Mouse (Mus musculus): ENCODE measurements around the gene Trim63. TPM values are rescaled to one million over a fixed set of nuclear protein-coding genes. Genes with fewer than 3 reads are reported as not detected.
A peak's percentile ranks its signal among the peaks of the same experiment; 100 is the strongest.

Gene Trim63
- total and polyA plus RNA-seq, 3 experiments = 0.11 TPM; not detected in 2

DNA sequence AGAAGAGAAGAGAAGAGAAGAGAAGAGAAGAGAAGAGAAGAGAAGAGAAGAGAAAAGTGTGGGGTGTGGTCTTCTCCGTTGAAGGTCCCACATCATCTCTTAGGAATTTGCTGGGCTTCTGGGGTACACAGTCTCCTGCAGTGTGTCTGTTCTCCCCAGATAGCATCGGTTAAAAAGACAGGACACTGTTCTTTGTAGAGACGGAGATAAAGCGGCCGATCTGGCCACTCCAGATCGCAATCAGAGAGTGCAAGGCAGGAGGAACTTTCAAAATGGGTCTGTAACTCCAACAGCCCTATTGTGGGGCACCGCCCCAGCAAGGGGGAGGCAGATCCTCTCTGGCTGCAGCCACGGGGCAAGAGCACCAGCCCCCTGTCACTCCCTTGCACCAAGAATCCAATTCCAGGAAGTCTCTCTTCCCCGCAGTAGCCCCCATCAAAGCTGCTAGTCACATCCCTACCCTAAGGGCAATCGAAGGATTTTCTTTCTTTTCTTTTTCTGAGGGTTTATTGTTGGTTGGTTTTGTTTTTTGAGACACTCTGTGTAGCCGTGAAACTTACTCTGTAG lies 27.4 kb downstream of the Trim63 start:
- DNase-seq = no peak

GRCm38 (mm10) chr4:134343071-134344031 lies 28.4 kb downstream of the Trim63 start, which contains the start of gene Slc30a2:
Slc30a2 (plus strand) TSS chr4:134343181.
- DNase-seq = peak; percentile 80

- no peak for DNase-seq
These were observed 29.7 kb downstream of the Trim63 start for GRCm38 (mm10) chr4:134344620-134345019.

DNA sequence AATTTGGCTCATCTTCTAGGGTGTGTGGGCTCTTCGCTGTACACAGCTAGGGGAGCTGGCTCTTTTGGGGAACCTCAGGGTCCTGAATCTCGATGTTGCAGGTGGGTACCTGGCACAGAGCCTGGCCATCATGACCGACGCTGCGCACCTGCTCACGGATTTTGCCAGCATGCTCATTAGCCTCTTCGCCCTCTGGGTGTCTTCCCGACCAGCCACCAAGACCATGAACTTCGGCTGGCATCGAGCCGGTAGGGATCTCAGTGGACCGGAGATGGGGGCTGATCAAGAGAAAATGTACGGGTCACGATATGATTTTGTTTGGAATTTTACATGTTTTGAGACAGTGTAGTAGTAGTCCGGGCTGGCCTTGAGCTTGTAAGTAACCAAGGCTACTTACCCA lies 30.9 kb downstream of the Trim63 start:
- DNase-seq = no peak

DNA sequence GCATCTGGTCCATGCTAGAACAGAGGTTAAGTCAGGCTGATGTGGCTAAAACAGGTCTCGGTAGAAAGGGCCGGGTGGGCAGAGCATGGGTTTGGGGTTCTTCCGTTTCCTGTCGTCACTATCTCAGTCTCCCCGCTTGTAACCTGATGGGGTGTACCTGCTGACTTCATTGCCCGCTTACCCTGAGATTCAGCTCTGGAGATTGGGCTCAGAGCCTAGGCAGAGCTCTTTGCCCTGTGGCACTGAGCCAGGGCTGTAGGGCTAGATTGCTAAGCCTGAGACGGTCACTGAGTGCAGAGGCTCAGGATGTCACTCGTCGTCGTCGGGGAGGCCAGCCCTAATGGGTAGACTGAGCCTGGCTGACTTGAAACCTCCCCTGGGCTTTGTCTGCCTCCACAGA lies 33.2 kb downstream of the Trim63 start:
- peak; percentile 56 for DNase-seq

DNA sequence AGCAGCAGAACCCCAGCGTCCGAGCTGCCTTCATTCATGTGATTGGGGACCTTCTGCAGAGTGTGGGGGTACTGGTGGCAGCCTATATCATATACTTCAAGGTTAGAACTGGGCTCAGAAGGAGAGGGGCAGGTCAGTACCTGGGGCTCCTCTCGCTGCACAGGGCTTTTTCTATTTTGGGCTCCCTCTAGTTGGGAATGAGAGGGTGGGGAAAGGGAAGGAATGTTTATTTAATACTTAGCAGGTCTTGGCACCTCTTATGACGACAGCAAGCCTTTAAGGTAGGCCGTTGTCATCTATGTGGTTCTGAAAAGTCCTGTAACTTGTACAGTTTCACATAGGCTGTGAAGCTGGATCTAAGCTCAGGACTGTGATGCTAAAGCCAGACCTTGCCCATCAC lies 33.6 kb downstream of the Trim63 start:
- no peak for DNase-seq

- DNase-seq = no peak
These were observed 34.9 kb downstream of the Trim63 start for GRCm38 (mm10) chr4:134349829-134350228.

DNA sequence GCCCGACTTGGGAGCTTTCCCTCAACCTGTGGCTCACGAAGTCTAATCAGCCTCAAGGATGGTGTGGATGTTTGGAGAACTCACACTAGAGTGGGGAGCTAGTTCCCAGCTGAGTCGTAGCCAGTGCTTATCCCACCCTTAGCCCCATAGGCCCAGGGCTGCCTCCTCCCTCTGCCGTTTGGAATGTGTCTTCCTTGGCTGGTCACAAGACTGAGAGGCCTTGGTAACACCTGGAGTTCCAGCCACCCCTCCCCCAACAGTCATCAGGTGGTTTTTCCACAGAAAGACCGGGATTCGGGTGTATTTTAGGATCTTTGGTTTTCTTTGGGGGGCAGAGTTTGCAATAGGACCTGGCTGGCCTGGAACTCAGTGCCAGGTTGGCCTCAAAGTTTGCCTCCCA lies 35.7 kb downstream of the Trim63 start:
- DNase-seq = no peak

- DNase-seq = peak; percentile 37
These were observed 36.7 kb downstream of the Trim63 start for GRCm38 (mm10) chr4:134351329-134352260.

DNA sequence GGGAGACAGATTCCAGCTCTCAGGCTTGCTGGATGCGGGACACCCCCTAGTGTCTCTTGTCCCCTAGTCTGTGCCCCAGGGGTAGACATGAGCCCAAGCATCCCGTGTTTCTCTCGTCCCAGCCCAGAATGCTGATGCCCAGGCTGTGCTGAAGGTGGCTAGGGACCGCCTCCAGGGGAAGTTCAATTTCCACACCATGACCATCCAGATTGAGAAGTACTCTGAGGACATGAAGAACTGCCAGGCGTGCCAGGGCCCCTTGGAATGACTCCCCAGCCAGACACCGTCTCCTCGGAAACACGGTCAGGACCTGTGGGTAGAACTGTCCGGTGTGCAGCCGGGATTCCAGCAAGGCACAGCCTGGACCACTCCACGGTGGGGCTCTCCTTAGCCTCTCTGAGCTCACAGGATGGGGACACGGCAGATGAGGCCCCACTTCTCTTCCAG lies 37.4 kb downstream of the Trim63 start:
- DNase-seq = no peak

- DNase-seq = no peak
These were observed 38.0 kb downstream of the Trim63 start for GRCm38 (mm10) chr4:134352929-134353328.

DNA sequence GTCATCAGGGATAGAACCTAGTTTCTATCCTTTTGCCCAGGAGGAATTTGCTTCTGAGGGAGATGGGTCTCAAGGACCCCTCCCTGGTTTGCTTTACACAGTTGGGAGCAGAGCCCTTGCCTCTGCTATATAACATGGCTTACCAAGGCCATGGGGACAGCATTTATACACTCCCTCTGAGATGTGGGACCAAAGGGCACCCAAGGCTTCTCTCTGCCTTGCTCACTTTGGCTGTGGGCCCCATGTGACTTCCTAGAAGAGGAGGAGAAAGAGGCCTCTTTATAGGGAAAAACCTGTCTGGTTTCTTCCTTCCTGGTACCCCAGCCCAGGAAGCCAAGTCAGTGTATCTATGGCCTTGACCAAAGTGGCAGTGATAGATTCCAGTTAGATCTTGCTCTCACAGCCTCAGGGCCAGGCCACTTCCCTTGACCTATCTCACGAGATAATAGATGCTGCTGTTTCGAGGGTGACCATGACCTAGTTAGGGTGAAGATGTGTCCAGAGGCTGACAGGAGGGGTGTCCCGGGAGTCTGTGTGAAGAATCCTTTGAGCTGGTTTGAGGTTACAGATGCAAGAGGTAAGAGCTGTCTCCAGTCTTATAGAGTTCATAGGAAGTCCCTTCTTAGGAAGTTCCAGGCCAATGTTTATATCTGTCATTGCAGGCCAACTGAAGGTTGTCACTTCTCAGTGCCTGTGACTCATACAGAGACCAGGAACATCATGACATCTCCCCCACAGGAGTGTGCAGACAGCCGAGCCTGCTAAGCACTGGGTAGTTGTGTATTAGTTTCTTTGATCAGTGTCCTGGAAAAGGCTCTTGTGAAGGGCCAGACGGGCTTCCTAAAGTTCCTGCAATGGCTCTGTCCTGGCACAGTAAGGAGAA lies 38.8 kb downstream of the Trim63 start:
- peak; percentile 80 for DNase-seq

- peak; percentile 93 for DNase-seq
These were observed 41.0 kb downstream of the Trim63 start for GRCm38 (mm10) chr4:134355841-134356452.

GRCm38 (mm10) chr4:134356591-134357460 lies 41.9 kb downstream of the Trim63 start:
- peak; percentile 74 for DNase-seq

- no peak for DNase-seq
These were observed 42.5 kb downstream of the Trim63 start for GRCm38 (mm10) chr4:134357461-134357771.

- no peak for DNase-seq
These were observed 44.7 kb downstream of the Trim63 start for GRCm38 (mm10) chr4:134359649-134360048.

GRCm38 (mm10) chr4:134361215-134361614 lies 46.3 kb downstream of the Trim63 start:
- peak; percentile 57 for DNase-seq

DNA sequence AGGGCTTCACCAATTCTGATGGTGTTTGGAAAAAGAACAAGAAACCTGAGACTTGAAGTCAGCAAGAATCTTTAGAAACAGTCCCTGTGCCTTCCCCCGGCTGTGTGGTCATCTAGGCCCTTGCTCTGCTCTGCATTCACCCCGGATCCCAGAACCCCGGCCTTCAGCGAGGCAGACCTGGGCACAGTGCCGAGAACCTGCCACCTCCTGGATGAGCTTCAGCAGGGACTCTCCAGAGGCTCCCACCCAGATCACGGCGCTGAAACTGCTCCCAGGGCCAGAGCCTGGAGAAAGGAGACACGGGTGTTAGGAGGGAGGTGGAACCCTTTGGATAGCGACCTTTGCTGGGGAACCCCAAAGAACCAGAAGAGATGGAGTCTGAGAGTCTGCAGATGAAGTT lies 47.2 kb downstream of the Trim63 start:
- DNase-seq = peak; percentile 87

GRCm38 (mm10) chr4:134362586-134362985 lies 47.7 kb downstream of the Trim63 start:
- peak; percentile 77 for DNase-seq

DNA sequence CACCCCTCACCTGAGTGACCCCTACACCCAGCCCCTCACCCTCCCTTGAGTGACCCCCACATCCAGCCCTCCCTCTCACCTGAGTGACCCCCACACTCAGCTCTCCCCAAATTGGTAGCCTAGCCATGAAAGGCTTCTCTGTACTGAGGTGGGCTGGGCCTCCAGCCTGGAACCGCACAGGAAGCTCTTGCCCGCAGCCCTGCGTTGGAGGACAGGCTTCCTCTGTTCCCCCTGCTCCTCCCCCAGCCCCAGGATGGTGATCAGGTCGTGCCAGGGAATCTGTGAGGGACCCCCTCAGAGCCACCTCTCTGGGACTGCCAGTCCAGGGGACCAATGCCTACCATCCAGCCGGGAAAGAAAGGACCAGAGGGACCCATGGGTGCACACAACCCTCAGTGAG lies 50.4 kb downstream of the Trim63 start:
- DNase-seq = no peak
